Mouse (Mus musculus) forebrain, postnatal 0 days (tissue): ENCODE data around the gene Mapre1. TPM values are rescaled to one million over a fixed set of nuclear protein-coding genes. Genes with fewer than 3 reads are reported as not detected.

Experiments used
- ATAC-seq: fragments of 200-750 bp; cut with Nextera tagmentation; 2 replicates; pipeline ENCODE4 v1.8.0; 2017; ENCODE audit warnings: mild to moderate bottlenecking, moderate library complexity
- DNase-seq: peaks from one replicate; pipeline ENCODE4 v3.0.0-alpha.2; 2015
- H3K27ac ChIP-seq: fragments of 300-500 bp; sonication (generic); 2 replicates; pipeline ENCODE4 v1.5.1; 2014; ENCODE audit warnings: low read depth, mild to moderate bottlenecking, antibody characterized with exemption, low read length, moderate library complexity, mixed read lengths
- H3K27me3 ChIP-seq: fragments of 300-500 bp; sonication (generic); 2 replicates; pipeline ENCODE4 v1.6.1; 2014; ENCODE audit warnings: mild to moderate bottlenecking, low read length, mixed read lengths; ENCODE audit not compliant: insufficient read depth
- H3K36me3 ChIP-seq: fragments of 300-500 bp; sonication (generic); 2 replicates; pipeline ENCODE4 v1.6.1; 2014; ENCODE audit warnings: mild to moderate bottlenecking, moderate library complexity; ENCODE audit not compliant: insufficient read depth
- H3K4me1 ChIP-seq: fragments of 300-500 bp; sonication (generic); 2 replicates; pipeline ENCODE4 v1.6.1; 2014; ENCODE audit warnings: antibody characterized with exemption; ENCODE audit not compliant: insufficient read depth
- H3K4me2 ChIP-seq: fragments of 300-500 bp; sonication (generic); 2 replicates; pipeline ENCODE4 v1.6.1; 2014; ENCODE audit warnings: low read depth, mild to moderate bottlenecking, moderate library complexity
- H3K4me3 ChIP-seq: fragments of 300-500 bp; sonication (generic); 2 replicates; pipeline ENCODE4 v1.5.1; 2014; ENCODE audit warnings: low read depth, low read length, mixed read lengths
- H3K9ac ChIP-seq: fragments of 300-500 bp; sonication (generic); 2 replicates; pipeline ENCODE4 v1.6.1; 2014; ENCODE audit warnings: mild to moderate bottlenecking
- H3K9me3 ChIP-seq: fragments of 300-500 bp; sonication (generic); 2 replicates; pipeline ENCODE4 v1.6.1; 2016; ENCODE audit warnings: low read length
- CTCF ChIP-seq: sonication (generic); IDR thresholded peaks from 2 replicates; pipeline ENCODE4 v1.5.1; 2016; ENCODE audit warnings: antibody characterized with exemption, control low read depth, low read depth
- WGBS: fragments of 180-500 bp; shearing (Covaris S2); extraction: QIAGEN DNeasy Blood & Tissue Kit; methylation state at CpG from one replicate; pipeline ENCODE4 v1.1.7; 2014; 5-methylcytosine and 5-hydroxymethylcytosine counted together
- polyA plus RNA-seq: library from polyadenylated mRNA; unstranded; fragments of >200 nt; fragmentation: Nextera tagmentation; extraction: Ambion mirVana; gene quantifications from 2 replicates; pipeline ENCODE4 v1.2.1, GENCODE M21; 2015
- total RNA-seq: library from RNA; depleted of rRNA; stranded (reverse); fragments of >200 nt; gene quantifications from 2 replicates; pipeline ENCODE4 v1.2.3, GENCODE M21; 2014

Gene Mapre1
- total and polyA plus RNA-seq, 2 experiments from 2014 or later, result 117 to 411 TPM

DNA sequence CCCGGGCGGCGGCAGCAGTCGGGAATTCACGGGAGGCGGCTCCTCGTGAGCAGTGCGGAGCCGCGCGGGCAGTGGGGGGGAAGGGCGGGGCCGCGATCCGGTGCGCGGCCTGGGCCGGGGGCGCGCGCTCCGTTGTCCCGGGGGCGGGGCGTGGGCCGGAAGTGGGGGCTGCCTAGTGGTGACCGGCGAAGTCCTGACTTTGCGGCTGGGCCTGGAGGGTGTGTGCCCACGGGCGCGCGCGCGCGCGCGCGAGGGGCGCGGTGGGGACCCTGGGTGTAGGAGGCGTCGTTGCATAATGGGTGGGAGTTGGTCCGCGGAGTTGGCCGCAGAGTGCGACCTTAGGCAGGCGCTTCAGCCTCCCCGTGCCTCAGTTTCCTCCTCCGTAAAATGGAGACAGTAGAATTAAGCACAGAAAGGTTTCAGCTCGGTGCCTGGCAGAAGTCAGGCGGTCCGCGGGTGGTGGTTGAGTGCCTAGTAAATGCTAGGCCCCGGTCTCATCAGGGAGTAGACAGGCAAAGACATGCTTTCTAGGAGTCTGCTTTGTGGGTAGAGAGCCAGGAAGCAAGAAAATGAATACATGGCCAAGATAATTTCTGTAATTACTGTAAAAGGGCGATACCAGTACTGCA lies 477 bp downstream of the Mapre1 start:
- peaks cover 3% of the 10 kb centered on the region for H3K36me3 ChIP-seq
- H3K9me3 ChIP-seq, result no peaks in the 10 kb centered on the region
- peaks cover 21% of the 10 kb centered on the region for H3K4me1 ChIP-seq
- peak overlapping the region; percentile 88 for H3K4me3 ChIP-seq
- no peak for TF ChIP-seq CTCF
- DNase-seq, result no peak
- no peaks in the 10 kb centered on the region for H3K27me3 ChIP-seq
- WGBS, result 1% methylated on average over 45 of the region's 56 CpGs
- ATAC-seq, result peak; percentile 81
- peak overlapping the region; percentile 68 for H3K4me2 ChIP-seq
- H3K27ac ChIP-seq, result peak overlapping the region; percentile 97
- H3K9ac ChIP-seq, result peak overlapping the region; percentile 92

DNA sequence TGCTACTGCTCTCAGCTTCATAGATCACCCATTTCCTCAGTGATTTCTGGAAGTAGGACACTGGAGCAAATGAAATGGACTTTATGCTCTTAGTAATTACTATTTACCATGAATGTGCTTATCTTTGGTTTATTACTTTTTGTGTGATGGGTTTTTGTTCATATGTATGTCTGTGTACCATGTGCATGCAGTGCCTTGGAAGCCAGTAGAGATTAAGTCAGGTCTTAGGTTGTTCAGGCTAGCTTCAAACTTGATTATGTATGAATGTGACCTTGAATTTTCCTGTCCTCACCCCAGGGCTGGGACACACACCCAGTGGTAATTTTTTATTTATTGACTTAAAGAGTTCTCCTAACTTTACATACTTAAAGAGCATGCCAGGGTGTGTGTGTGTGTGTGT lies 6.9 kb downstream of the Mapre1 start:
- DNase-seq (no peak), ATAC-seq (no peak)
- Histone ChIP-seq H3K4me3 (no peak overlapping the region), H3K9me3 (no peaks in the 10 kb centered on the region), H3K4me2 (no peak overlapping the region), H3K4me1 (peaks cover 11% of the 10 kb centered on the region), H3K9ac (no peak overlapping the region), H3K27me3 (no peaks in the 10 kb centered on the region), H3K36me3 (peaks cover 18% of the 10 kb centered on the region), H3K27ac (no peak overlapping the region)
- TF ChIP-seq CTCF, result no peak

GRCm38 (mm10) chr2:153750363-153750762 lies 9.3 kb downstream of the Mapre1 start:
- Histone ChIP-seq H3K9ac (no peak overlapping the region), H3K4me1 (no peaks in the 10 kb centered on the region), H3K4me2 (no peak overlapping the region), H3K9me3 (no peaks in the 10 kb centered on the region), H3K4me3 (no peak overlapping the region), H3K27me3 (no peaks in the 10 kb centered on the region), H3K36me3 (peaks cover 18% of the 10 kb centered on the region), H3K27ac (no peak overlapping the region)
- 68% methylated on average over 2 of the region's 2 CpGs for WGBS
- no peak for DNase-seq
- TF ChIP-seq CTCF, result no peak
- no peak for ATAC-seq

- no peak overlapping the region for H3K9ac ChIP-seq
- no peaks in the 10 kb centered on the region for H3K27me3 ChIP-seq
- WGBS, result 93% methylated on average over 5 of the region's 5 CpGs
- H3K27ac ChIP-seq, result no peak overlapping the region
- ATAC-seq (no peak), DNase-seq (no peak)
- H3K9me3 ChIP-seq, result no peaks in the 10 kb centered on the region
- no peak overlapping the region for H3K4me2 ChIP-seq
- H3K4me3 ChIP-seq, result no peak overlapping the region
- H3K4me1 ChIP-seq, result no peaks in the 10 kb centered on the region
- H3K36me3 ChIP-seq, result peaks cover 76% of the 10 kb centered on the region
- no peak for TF ChIP-seq CTCF
Measured at GRCm38 (mm10) chr2:153762121-153762520, 21.0 kb downstream of the Mapre1 start.

GRCm38 (mm10) chr2:153767484-153767883 lies 26.4 kb downstream of the Mapre1 start:
- H3K27ac ChIP-seq, result no peak overlapping the region
- WGBS, result 48% methylated on average over 6 of the region's 6 CpGs
- no peaks in the 10 kb centered on the region for H3K4me1 ChIP-seq
- peaks cover 49% of the 10 kb centered on the region for H3K36me3 ChIP-seq
- no peaks in the 10 kb centered on the region for H3K27me3 ChIP-seq
- no peak overlapping the region for H3K4me3 ChIP-seq
- DNase-seq, result no peak
- TF ChIP-seq CTCF, result no peak
- no peak for ATAC-seq
- no peak overlapping the region for H3K9ac ChIP-seq
- H3K9me3 ChIP-seq, result no peaks in the 10 kb centered on the region
- H3K4me2 ChIP-seq, result no peak overlapping the region

GRCm38 (mm10) chr2:153768881-153769280 lies 27.8 kb downstream of the Mapre1 start:
- H3K4me3 ChIP-seq, result no peak overlapping the region
- H3K4me1 ChIP-seq, result no peaks in the 10 kb centered on the region
- peaks cover 50% of the 10 kb centered on the region for H3K36me3 ChIP-seq
- TF ChIP-seq CTCF, result no peak
- no peak overlapping the region for H3K27ac ChIP-seq
- no peak for ATAC-seq
- 76% methylated on average over 2 of the region's 2 CpGs for WGBS
- no peak overlapping the region for H3K4me2 ChIP-seq
- DNase-seq, result no peak
- H3K9me3 ChIP-seq, result no peaks in the 10 kb centered on the region
- no peaks in the 10 kb centered on the region for H3K27me3 ChIP-seq
- no peak overlapping the region for H3K9ac ChIP-seq

DNA sequence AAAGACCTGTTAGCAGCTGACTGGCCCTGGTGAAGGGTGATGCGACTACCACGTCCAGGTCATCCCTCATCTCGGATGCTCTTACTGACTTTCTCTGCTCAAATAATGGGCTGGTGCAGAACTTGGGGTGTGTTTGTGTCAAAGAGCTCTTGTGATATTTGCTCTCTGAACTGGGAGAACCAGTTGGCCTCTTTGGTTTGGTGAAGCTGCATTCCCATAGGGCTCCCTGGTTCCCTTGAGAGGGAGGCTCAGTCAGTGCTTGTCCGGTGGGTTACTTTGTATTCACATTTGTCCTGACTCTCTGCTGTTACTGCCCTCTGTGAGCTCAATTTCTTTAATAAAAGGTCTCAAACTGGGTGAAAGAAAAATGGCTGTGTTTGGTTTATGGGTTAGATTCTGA lies 31.9 kb downstream of the Mapre1 start:
- H3K27ac ChIP-seq, result no peak overlapping the region
- no peaks in the 10 kb centered on the region for H3K9me3 ChIP-seq
- no peak overlapping the region for H3K4me3 ChIP-seq
- H3K4me1 ChIP-seq, result no peaks in the 10 kb centered on the region
- ATAC-seq (no peak), DNase-seq (no peak)
- no peaks in the 10 kb centered on the region for H3K27me3 ChIP-seq
- H3K36me3 ChIP-seq, result peaks cover 26% of the 10 kb centered on the region; the same call in 1 of the 2 replicates
- WGBS, result 95% methylated on average over 4 of the region's 4 CpGs
- no peak overlapping the region for H3K4me2 ChIP-seq
- no peak overlapping the region for H3K9ac ChIP-seq
- no peak for TF ChIP-seq CTCF
